Mouse (Mus musculus): ENCODE results near the gene Mex3b.

- TF ChIP-seq POLR2A (IDR thresholded peaks at IDR 0.05; ENCODE audit: insufficient read depth, low read length): no peak
- no peak for TF ChIP-seq CTCF (IDR thresholded peaks at IDR 0.05; ENCODE audit: low read depth, low read length)
Measured at GRCm38 (mm10) chr7:82903006-82903405, 35.9 kb downstream of the Mex3b start.

All from ES-Bruce4 (cell line).